Mouse (Mus musculus) brown adipose tissue, adult 24 weeks (tissue): ENCODE data around the gene Gm14190. TPM values are rescaled to one million over a fixed set of nuclear protein-coding genes. Genes with fewer than 3 reads are reported as not detected.

ENCODE experiments used
- polyA plus RNA-seq: library from polyadenylated mRNA; stranded (reverse); fragments of >200 nt; gene quantifications from 2 replicates; pipeline ENCODE4 v1.2.4, GENCODE M21; 2012; ENCODE audit not compliant: missing spikeins, insufficient read depth, insufficient read length

Gm14190 gene
- polyA plus RNA-seq, 1 experiment: not detected

Other genes starting within 250 kb of the Gm14190 start
- not detected in 2 replicates for gene Krt23, start 197.6 kb downstream of the Gm14190 start, polyA plus RNA-seq
- gene Krt39, start 169.4 kb downstream of the Gm14190 start, polyA plus RNA-seq: not detected in 2 replicates
- not detected in 2 replicates for gene Krt40, start 147.6 kb downstream of the Gm14190 start, polyA plus RNA-seq
- gene Krtap3-3, start 139.9 kb downstream of the Gm14190 start, polyA plus RNA-seq: not detected in 2 replicates
- gene Krtap3-2, start 133.9 kb downstream of the Gm14190 start, polyA plus RNA-seq: not detected in 2 replicates
- gene Gm11939, start 131.3 kb downstream of the Gm14190 start, polyA plus RNA-seq: not detected in 2 replicates
- not detected in 2 replicates for gene Krtap3-1, start 124.1 kb downstream of the Gm14190 start, polyA plus RNA-seq
- not detected in 2 replicates for gene Krtap1-5, start 109.7 kb downstream of the Gm14190 start, polyA plus RNA-seq
- not detected in 2 replicates for gene Krtap1-4, start 107.1 kb downstream of the Gm14190 start, polyA plus RNA-seq
- gene Krtap1-3, start 99.4 kb downstream of the Gm14190 start, polyA plus RNA-seq: not detected in 2 replicates
- gene Krtap9-3, start 92.6 kb downstream of the Gm14190 start, polyA plus RNA-seq: not detected in 2 replicates
- gene Gm11938, start 87.4 kb downstream of the Gm14190 start, polyA plus RNA-seq: not detected in 2 replicates
- not detected in 2 replicates for gene Gm11937, start 80.6 kb downstream of the Gm14190 start, polyA plus RNA-seq
- not detected in 2 replicates for gene Krtap2-4, start 75.9 kb downstream of the Gm14190 start, polyA plus RNA-seq
- not detected in 2 replicates for gene Gm11562, start 70.3 kb downstream of the Gm14190 start, polyA plus RNA-seq
- gene Krtap4-1, start 62.5 kb downstream of the Gm14190 start, polyA plus RNA-seq: not detected in 2 replicates
- gene Krtap4-2, start 55.7 kb downstream of the Gm14190 start, polyA plus RNA-seq: not detected in 2 replicates
- gene Krtap4-7, start 46.7 kb downstream of the Gm14190 start, polyA plus RNA-seq: not detected in 2 replicates
- gene Gm11555, start 40.5 kb downstream of the Gm14190 start, polyA plus RNA-seq: not detected in 2 replicates
- not detected in 2 replicates for gene Gm11563, start 31.8 kb downstream of the Gm14190 start, polyA plus RNA-seq
- gene Krtap4-6, start 24.8 kb downstream of the Gm14190 start, polyA plus RNA-seq: not detected in 2 replicates
- gene Gm14180, start 43.5 kb upstream of the Gm14190 start, polyA plus RNA-seq: not detected in 2 replicates
- not detected in 2 replicates for gene Gm11595, start 82.2 kb upstream of the Gm14190 start, polyA plus RNA-seq
- gene Krtap4-8, start 90.0 kb upstream of the Gm14190 start, polyA plus RNA-seq: not detected in 2 replicates
- not detected in 2 replicates for gene Krtap4-9, start 94.5 kb upstream of the Gm14190 start, polyA plus RNA-seq
- gene Gm11596, start 102.7 kb upstream of the Gm14190 start, polyA plus RNA-seq: not detected in 2 replicates
- gene Gm11569, start 108.2 kb upstream of the Gm14190 start, polyA plus RNA-seq: not detected in 2 replicates
- gene Gm11554, start 113.7 kb upstream of the Gm14190 start, polyA plus RNA-seq: not detected in 2 replicates
- gene Krtap4-13, start 119.2 kb upstream of the Gm14190 start, polyA plus RNA-seq: not detected in 2 replicates
- not detected in 2 replicates for gene Gm11564, start 124.9 kb upstream of the Gm14190 start, polyA plus RNA-seq
- not detected in 2 replicates for gene 2300003K06Rik, start 147.3 kb upstream of the Gm14190 start, polyA plus RNA-seq
- not detected in 2 replicates for gene Krtap4-16, start 160.9 kb upstream of the Gm14190 start, polyA plus RNA-seq
- gene Gm11568, start 167.2 kb upstream of the Gm14190 start, polyA plus RNA-seq: not detected in 2 replicates
- not detected in 2 replicates for gene Gm11559, start 173.7 kb upstream of the Gm14190 start, polyA plus RNA-seq
- gene Krtap9-1, start 182.6 kb upstream of the Gm14190 start, polyA plus RNA-seq: not detected in 2 replicates
- not detected in 2 replicates for gene Gm11567, start 188.4 kb upstream of the Gm14190 start, polyA plus RNA-seq
- gene Krtap31-1, start 217.2 kb upstream of the Gm14190 start, polyA plus RNA-seq: not detected in 2 replicates
- not detected in 2 replicates for gene Gm11565, start 224.0 kb upstream of the Gm14190 start, polyA plus RNA-seq
- not detected in 2 replicates for gene Krtap31-2, start 245.6 kb upstream of the Gm14190 start, polyA plus RNA-seq